Mouse (Mus musculus) kidney, postnatal 4 days (tissue): ENCODE results near the gene Zfp512b.

Experiments used
- DNase-seq, 2 experiments: peaks; one replicate each; pipeline ENCODE4 v3.0.0; 2021; ENCODE audit warnings: mixed read lengths in 2 of 2

Zfp512b gene

DNA sequence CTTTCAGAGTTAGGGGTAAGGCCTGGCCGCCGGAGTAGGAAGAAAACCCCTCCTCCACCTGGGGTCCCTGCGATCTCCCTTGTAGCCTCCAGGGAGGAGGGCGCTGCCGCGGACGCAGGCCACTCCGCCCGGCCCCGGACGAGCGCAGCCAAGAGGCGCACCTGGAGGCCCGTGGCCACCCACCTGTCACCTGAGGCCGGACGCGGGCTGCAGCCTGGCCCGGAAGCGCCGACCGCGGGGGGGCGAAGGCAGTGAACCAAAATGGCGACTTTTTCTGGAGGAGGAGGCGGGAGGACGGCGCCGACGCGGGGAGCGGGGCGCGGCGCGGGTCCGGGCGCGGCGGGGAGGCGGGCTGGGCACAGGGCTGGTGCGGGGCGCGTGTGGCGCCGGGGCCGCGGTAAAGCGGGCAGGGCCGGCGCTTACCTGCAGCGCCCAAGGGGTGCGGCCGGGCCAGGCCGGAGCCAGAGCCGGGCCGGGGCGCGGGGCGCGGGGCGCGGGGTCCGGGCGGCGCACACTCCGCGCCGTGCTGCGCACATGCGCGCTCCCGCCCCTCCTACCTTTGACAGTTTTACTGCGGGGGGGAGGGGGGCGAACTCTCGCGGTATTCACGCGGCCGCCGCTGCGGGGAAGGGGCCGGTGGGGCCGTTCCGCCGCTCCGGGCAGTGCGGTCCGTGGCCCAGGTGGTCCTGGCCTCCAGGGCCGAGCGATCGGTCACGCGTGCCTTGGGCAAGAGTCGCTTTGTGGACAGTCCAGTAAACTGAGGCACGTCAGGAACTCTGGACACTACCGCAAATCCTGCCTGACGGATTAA is at the start of gene Zfp512b:
Gene Zfp512b (minus strand): TSS at position 573 of the 811 bp plus-strand sequence.
- DNase-seq, result peak; percentile 84 to 90

DNA sequence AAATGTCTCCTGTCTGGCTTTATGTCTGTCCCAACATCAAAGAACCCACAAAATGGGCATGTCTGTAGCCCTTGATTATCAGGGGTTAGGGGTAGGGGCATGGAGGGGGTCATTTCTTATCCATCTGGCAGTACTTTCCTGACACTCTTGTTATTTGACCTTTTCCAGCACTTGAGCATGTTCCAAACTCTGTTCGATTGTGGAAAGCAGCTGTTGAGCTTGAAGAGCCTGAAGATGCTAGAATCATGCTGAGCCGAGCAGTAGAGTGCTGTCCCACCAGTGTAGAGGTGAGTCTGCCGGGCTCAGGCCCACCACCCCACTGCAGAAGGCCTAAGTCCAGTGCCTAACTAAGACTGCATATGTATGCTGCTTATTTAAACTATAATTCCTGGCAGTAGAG is 43.3 kb upstream of the Zfp512b start:
- DNase-seq, result no peak

- no peak for DNase-seq
Observed at GRCm38 (mm10) chr2:181632624-181633023, 40.0 kb upstream of the Zfp512b start.

GRCm38 (mm10) chr2:181628471-181628870 is 35.9 kb upstream of the Zfp512b start:
- no peak for DNase-seq

DNA sequence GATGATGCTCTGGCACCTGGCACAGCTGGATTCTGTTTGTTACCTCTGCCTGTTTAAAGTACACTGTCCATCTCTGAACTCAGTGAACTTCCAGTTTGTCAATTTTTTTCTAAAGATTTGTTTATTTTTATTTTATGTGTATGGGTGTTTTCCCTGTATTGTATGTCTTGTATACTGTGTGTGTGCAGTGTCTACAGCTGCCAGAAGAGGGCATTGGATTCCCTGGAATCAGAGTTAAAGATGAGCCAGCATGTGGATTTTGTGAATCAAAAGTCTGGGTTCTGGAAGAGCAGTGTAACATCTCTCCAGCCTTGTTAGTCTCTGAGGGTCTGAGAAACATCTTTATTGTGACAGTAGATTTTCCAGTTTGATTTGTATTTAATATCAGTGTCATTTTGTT is 30.8 kb upstream of the Zfp512b start:
- peak; percentile 49 for DNase-seq

DNA sequence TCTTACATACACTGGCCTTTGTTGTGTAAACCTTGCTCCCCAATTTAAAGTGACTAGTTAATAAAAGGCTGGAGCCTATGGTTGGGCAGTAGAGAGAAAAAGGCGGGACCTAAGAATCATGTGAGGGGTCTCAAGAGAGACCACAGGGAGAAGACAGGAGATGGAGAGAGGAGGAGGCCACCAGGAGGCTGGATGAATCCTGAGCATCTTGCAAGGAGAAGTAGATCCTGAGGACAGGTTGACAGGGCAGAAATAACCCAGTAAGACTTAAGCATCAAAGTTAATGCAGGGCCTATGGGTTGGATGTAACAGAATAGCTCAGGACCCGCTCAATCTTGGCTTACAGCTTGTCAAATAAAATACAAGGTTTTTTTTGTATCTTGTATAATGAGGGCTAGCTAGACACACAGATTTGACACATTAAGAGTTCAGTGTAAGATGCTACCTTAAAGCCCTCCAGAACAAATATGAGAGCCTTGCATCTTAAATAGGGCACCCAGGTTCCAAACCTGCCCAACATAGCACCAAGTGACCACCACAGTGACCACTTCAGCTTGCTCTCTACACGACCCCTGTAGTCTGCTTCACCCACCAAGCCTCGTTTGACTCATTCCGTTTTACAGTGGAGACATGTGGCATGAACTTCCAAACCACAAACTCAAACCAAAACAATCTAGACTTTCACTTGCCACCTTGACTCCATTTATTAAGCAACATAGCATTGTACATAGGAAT is 26.3 kb upstream of the Zfp512b start:
- DNase-seq, result no peak

DNA sequence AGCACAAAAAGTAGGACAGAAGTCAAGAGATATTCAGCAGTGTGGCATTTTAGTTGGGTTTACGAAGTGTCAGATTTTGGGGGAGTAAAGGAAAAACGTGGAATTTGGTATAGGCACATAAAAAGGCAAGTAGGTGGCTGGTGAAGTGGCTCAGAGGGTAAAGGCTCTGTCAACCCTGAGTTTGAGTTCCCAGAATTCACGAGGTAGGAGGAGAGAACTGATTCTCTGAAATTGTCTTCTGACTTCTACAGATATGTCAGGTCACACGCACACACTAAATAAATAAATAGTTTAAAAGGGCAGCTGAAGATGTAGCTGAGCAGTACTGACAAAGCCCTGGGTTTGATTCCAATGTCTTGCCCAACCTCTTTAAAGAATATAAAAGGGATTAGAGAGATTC is 9.8 kb upstream of the Zfp512b start:
- no peak for DNase-seq

GRCm38 (mm10) chr2:181601751-181602145 is 9.1 kb upstream of the Zfp512b start:
- no peak for DNase-seq

- peak; percentile 98 to 99 for DNase-seq
Observed at GRCm38 (mm10) chr2:181600828-181601750, 8.5 kb upstream of the Zfp512b start.

- no peak for DNase-seq
Observed at GRCm38 (mm10) chr2:181600226-181600758, 7.7 kb upstream of the Zfp512b start.

DNA sequence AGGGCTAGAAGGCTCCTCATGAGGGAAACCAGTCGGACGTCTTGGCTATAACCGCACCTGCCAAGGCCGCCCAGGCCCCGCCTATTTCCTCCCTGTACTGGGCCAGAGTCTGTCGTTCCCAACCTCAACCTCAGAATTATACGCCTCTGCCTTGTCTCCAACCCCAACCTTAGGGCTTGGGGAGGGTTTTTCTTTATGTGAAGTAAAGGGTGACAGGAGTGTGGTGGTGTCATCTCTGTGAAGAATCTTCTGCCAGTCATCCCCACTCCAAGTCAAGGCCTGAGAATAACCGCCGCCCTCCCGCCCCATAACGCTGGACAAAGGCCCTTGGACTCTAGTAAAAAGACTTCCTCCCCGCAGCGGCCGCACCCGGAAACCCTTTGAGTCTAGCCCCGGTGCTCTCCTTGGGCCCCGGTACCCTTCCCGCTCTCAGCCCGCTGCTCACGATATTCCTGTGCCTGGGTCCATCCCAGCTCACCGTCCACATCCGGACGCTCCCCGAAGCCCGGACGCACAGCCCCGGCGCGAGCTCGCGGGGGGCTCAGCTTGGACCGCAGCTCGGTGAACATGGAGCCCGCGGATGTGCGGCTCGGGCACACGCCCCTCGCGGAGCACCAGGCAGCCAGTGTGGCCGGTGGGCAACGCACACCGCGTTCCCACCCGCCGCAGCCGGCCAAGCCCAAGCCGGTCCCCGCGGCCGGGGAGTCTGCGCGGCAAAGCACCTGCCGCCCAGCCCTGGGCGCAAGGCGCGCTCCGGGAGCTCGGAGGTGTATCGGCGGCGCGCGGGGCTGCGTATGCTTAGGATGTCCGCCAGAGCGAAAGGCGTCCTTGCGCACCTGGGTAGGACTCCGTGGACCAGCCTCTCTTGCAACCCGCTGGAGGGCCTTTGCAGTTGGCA is 6.1 kb upstream of the Zfp512b start, which contains the start of gene Samd10:
Gene Samd10 (minus strand): TSS at position 759 of the 898 bp plus-strand sequence.
- DNase-seq, result peak; percentile 75 to 87

GRCm38 (mm10) chr2:181597378-181598061 is 4.9 kb upstream of the Zfp512b start:
- peak in 1 of 2 experiments; percentile 18 for DNase-seq

DNA sequence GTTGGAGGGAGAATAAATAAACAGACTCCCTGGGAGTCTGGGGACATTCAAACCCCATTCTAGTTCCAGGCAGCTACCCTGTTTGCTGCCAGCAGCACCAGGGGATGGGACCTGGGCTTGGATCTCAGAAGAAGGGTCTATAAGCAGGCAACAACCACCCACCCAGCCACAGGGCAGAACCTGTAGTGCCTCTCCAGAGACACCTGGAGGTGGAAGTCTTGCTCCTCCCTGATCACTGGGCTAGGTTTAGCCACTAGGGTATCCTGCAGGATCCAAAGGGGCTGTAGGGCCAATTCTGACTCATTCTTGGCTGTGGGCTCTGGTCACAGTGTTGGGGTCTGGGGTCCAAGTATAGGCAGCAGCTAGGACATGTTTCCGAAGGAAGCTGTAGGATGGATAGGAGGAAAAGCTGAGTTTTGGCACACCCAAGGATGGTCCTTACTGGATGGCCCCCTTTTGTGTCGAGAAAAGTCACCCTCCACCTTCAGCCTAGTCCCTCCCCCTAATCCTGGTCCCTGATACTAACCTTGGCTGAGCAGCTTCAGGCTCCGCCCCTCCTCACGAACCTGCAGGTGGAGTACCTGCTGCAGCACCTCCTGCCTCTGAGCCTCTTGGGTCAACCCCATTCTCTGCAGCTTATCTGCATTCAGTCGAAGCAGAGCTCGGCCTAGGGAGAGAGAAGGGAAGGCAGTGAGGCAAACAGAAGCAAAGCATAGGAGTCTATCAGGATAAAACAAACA is 3.8 kb upstream of the Zfp512b start:
- DNase-seq, result peak in 1 of 2 experiments; percentile 9

DNA sequence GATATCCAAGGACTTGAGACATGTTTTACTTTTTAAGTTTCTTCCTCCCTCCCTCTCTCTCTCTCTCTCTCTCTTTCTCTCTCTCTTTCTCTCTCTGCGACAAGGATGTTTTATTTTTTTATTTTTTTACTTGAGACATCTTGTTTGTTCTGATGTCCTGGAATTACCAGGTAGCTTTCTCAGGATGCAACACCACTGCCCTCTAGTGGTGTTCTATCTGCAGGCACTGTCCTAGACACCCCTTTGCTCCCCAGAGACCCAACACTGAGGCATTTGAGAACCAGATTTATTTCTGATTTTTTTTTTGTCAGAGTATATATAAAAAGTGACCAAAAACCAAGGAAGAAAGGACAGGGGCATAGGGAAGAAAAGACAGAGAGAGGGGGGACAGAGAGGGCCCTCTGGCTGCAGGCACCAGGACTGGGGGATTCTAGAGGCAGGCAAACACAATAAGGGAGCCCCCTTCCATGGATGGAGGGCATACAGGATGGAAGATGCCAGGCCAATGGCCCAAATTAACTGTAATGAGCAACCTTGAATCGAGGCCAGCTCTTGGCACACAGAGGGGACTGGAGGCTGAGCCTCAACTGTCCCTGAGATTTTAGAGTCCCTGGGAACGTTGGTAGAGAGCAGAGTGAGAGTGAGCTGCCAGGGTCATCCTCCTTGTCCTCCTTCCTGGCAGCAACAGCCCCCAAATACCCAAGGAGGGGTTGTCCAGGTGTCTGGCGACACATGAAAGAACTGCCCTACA is 2.5 kb upstream of the Zfp512b start:
- peak in 1 of 2 experiments; percentile 60 for DNase-seq

GRCm38 (mm10) chr2:181593937-181594336 is 1.3 kb upstream of the Zfp512b start:
- peak in 1 of 2 experiments; percentile 1 for DNase-seq

GRCm38 (mm10) chr2:181593042-181593421 is 429 bp upstream of the Zfp512b start:
- peak; percentile 65 to 78 for DNase-seq

- DNase-seq, result peak in 1 of 2 experiments; percentile 44
Observed at GRCm38 (mm10) chr2:181591528-181592085, 996 bp downstream of the Zfp512b start, which contains the start of gene Prpf6. TSS of gene Prpf6 (plus strand) at chr2:181591868.

DNA sequence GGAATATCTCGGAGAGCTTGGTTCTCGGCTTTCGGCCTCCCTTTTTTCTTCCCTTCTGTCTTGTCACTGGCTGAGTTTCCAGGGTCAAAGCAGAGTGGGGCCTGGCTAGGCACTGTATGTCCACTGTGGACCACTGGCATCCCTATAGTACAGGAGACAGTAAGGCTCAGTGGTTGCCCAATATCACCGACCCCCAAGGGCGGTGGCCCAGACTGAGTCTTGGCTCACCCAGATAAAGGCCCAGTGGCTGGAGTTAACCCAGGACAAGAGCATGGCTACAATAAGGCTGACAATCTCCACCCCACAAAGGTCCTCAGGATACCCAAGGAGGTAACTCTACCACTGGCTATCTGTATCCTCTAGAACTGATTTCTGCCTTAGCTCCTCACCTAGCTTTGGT is 2.1 kb downstream of the Zfp512b start:
- DNase-seq, result peak in 1 of 2 experiments; percentile 0

DNA sequence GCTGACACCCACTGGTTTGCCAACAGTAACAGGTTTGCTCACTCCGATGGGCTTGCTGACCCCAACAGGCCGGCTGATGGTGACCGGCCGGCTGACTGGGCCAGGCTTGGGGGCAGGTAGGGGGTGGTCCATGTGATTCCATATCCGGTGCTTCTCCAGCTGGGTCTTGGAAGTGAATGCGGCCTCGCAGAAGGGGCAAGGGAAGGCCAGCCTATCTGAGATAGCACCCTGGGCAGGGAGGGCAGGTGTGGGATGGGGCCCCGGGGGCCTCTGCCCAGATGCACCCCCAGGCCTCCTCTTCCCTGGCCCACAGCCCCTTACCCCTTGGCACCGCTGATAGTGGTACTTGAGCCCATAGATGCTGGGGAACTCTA is 2.9 kb downstream of the Zfp512b start:
- peak in 1 of 2 experiments; percentile 1 for DNase-seq
